Mouse (Mus musculus) frontal cortex, postnatal 14 days (tissue): ENCODE data around the gene Depdc1b.

Experiments
- DNase-seq, 2 experiments: peaks; one replicate each; pipeline ENCODE4 v3.0.0; 2022; ENCODE audit warnings: low spot score in 2 of 2

Gene Depdc1b

GRCm38 (mm10) chr13:108353781-108354180, 37.6 kb downstream of the Depdc1b start:
- DNase-seq = no peak

DNA sequence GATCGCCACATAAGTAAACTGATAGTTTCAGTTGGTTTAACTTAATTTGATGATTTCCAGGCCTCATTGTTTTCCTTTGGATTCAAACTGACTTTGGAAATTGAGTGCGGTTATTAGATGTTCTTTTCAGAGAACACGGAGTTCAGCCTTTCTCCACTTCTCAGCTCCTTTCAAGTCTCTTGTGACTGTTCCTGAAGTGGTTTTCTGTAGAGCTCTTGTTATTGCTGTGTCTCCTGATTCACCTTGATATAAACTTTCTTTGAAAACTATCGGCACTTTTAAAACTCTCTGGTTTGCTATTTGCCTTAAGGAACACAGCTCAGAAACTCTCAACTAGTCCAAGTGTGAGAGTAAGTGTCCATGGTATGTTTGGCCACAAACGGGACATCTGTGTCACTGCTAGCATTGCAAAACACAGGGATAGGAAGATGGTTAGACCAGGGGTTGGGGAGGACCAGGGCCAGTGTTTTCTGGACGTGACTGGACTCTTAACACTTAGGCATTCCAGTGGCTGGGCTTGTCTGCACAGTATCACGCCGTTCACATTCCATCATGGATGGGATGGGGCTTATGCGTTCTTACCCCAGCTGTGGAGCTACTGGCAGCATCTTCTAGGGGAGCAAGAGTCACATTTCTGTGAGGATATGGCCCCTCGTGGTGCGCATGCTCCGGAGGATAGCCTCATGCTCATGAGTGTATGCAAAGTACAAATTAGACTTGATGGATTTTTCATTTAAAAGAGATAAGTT, 38.8 kb downstream of the Depdc1b start:
- no peak for DNase-seq

DNA sequence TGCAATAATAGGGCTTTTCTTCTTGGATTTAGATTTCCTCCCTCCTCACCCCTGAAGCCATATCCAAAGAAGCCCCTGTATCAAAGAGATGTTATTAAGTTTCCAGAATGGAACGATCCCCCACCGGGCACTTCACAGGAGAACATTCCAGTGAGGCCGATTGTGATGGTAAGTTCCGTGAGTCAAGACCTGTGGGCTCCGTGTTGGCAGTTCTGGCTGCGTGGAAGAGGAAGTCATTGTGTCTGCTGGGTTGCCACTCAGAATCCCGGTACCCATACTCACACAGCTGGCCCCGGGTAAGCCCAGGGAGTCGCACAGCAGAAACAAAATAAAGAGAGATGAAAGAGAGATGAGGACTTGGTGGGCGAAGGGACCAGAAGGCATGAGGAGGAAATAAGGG, 41.2 kb downstream of the Depdc1b start:
- DNase-seq = no peak

DNA sequence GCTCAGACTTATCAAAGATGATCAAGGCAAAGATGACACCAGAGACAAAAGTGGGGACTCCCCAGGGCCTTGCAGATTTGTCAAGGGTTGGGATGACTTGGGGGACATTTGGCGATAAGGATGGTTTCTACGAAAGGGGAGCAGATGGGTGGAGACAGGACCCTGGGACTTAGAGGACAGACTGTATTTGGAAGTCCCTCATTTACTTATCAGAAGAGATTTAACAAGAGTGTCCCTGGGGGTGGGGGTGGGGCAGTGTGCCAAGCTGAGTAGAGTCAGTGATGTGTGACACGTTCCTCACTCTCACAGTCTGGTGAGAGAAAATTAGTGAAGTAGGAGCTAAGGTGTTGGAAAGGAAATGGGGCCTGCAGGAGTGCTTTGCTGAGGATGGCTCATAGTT, 42.1 kb downstream of the Depdc1b start:
- no peak for DNase-seq

DNA sequence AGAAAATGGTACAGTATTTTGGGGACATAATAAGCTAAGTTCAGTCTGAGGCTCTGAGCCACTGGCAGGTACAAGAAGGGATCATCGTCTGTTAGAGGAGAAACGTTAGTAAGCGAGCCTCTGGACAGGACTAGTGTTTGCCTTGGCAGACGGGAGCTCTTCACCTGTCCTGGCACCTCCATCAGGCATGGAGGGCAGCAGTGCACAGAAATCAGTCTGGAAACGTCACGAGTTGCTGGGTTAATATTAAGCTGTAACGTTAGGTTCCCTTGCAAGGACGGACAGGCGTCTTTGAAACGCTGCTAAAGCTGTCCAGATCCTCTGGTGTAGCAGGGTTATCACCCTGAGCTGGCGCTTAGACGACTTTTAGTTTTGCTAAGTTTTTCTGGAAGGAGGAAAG, 51.4 kb downstream of the Depdc1b start:
- DNase-seq = no peak

DNA sequence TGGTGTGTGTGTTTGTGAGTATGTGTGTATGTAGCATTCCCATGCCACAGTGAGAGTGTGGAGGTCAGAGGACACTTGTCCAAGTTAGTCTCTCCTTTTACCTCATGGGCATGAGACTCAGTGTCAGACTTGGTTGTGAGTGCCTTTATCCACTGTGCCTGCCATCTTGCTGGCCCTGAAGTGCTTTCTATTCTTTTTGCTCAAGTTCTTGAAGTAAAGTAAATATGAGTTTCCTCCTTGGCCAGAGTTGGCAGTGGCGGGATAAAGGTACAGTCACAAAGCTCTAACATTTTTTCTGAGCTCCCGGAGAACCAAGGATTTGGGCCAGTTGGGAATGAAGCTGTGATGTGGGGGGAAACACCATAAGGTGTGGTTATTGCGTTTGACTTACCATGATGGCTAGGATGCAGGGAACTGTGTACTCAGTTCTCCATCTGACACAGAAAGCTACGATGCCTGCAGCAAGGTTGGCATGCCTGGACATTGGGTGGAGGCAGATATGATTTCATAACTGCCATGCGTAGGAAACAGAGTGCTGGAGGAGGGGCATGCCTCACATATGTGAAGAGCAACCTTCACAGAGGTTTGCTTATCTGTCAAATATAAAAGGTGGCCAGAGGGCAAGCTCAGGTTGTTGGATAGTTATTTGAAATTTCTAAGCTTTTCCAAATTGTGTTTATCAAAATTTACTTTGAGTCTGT, 54.3 kb downstream of the Depdc1b start:
- no peak for DNase-seq

GRCm38 (mm10) chr13:108371352-108371921, 55.3 kb downstream of the Depdc1b start:
- DNase-seq = no peak

- DNase-seq = no peak
Measured at GRCm38 (mm10) chr13:108373231-108373630, 57.1 kb downstream of the Depdc1b start.

DNA sequence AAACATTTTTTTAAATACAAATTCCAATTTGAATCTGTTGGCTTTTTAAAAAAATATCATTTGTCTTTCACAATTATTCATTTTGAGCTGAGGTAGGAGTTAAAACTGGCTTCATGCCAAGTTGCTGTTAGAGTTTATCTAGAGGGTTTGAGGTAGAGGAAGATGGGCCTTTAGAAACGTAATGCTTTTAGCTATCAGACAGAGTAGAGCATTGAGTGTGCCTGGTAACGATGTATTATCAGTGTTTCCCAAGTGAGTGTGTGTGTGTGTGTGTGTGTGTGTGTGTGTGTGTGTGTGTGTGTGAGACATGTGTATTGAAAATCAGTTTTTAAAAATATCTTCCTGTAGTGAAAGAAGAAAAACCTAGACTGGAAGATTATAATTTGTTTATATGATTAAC, 60.5 kb downstream of the Depdc1b start:
- DNase-seq = no peak

- DNase-seq = no peak
Measured at GRCm38 (mm10) chr13:108381161-108381560, 65.0 kb downstream of the Depdc1b start.

- no peak for DNase-seq
Measured at GRCm38 (mm10) chr13:108383051-108383450, 66.9 kb downstream of the Depdc1b start.

DNA sequence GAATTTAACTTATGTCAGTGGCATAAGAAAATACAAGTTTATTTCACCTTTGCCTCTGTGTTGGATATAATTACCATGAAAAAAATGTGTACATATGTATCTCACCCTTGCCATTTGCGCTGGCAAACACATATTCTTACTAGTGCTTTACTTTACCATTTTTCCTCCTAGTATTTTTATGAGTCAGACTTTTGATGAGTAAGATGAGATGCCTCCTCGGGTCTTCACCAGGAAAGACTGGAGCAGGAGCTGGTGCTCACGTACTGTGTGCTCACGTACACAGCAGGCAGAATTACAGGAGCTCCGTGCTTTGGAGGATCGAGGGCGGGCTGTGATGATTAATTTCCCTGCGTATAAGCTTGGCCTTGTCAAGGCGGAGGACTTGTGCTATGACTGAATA, 69.9 kb downstream of the Depdc1b start:
- DNase-seq = no peak

GRCm38 (mm10) chr13:108390565-108390964, 74.4 kb downstream of the Depdc1b start:
- DNase-seq = peak in 1 of 2 experiments; percentile 25

GRCm38 (mm10) chr13:108403197-108403596, 87.1 kb downstream of the Depdc1b start:
- DNase-seq = no peak

DNA sequence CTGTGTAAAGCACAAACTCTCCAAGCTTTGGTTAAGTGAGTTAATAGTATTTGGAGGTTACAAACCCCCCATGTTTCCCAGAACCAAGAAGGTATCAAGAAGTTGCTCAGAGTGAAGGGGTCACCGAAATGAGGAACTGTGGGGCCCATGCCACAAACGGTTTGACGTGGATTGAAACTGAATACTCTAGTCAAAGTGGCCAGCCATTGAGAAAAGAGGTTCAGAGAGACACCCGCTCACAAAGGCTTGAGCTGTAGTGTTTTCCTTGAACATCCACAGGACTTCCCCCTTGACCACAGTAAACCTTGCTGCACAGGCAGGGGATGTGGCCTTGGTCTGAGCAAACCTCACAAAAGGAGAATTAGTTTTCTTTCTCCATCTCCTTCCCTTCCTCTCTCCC, 88.2 kb downstream of the Depdc1b start:
- DNase-seq = no peak

- no peak for DNase-seq
Measured at GRCm38 (mm10) chr13:108415464-108415863, 99.3 kb downstream of the Depdc1b start.

- DNase-seq = no peak
Measured at GRCm38 (mm10) chr13:108418741-108419507, 102.8 kb downstream of the Depdc1b start.

DNA sequence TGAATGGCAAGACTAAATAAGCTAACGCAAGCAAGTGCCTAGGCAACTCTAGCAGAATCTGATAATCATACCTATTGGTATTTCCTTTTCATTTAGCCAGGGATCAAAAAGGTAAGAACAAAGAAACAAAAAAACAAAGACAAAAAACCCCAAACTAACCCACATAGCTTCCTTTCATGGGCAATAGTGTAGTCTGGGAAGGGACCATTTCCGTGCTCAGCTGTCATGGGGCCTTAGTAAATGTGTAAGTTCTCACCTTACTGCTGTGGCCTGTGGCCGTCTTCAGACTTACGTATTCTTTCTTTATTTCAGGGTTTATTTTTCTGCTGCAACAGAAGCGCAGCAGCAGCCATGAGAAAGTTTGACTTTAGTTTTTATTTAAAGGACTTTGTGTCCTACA, 110.2 kb downstream of the Depdc1b start:
- DNase-seq = no peak

DNA sequence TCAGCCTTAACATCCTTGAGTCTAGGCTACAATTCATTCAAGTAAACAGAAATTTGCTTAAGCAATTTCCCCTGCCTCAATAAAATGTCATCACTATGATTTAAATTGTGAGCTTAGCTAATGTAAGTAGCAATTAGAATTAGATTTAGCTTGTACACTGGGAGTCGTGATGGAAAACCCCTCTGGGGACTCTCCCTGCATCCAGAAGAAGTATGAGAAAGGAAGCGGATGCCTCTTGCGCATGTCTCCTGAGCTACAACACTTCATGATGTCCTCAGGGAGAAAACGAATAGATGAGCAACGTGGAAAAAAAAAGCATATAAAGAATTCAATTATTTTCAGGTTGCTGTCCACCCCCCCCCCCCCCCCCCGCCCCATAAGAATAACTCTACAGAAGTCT, 112.7 kb downstream of the Depdc1b start:
- DNase-seq = no peak

- no peak for DNase-seq
Measured at GRCm38 (mm10) chr13:108429623-108430022, 113.5 kb downstream of the Depdc1b start.

DNA sequence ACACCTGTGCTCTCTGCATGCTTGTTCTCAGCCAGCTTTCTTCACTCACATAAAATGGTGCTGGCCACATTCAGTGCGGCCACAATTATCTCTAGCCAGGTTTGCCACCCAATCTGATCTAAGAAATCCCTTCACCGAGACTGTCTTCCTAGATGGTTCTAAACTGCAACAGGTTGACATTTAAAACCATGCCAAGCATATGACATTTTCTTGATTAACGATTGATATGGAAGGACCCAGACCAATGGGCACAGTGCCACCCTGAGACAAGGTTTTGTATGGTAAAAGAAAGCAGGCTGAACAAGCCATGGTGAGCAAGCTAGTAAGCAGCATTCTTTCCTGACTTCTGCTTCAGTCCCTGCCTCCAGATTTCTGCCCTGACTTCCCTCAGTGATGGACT, 115.6 kb downstream of the Depdc1b start:
- DNase-seq = no peak

- no peak for DNase-seq
Measured at GRCm38 (mm10) chr13:108435687-108436086, 119.6 kb downstream of the Depdc1b start.
